Mouse (Mus musculus) midbrain, embryonic 14.5 days (tissue): ENCODE data around the gene Chrnb1. TPM values are rescaled to one million over a fixed set of nuclear protein-coding genes. Genes with fewer than 3 reads are reported as not detected.

Experiments used
- ATAC-seq: fragments of 200-750 bp; cut with Nextera tagmentation; 2 replicates; pipeline ENCODE4 v1.8.0; 2017; ENCODE audit warnings: moderate number of reproducible peaks, moderate library complexity; ENCODE audit not compliant: low FRiP score, low TSS enrichment
- DNase-seq: peaks from one replicate; pipeline ENCODE4 v3.0.0-alpha.2; 2015
- H3K27ac ChIP-seq: fragments of 300-500 bp; sonication (generic); replicated peaks from 2 replicates; pipeline ENCODE4 v1.5.1; 2014; ENCODE audit warnings: mild to moderate bottlenecking, low read depth, low read length, moderate library complexity
- H3K27me3 ChIP-seq: fragments of 300-500 bp; sonication (generic); 2 replicates; pipeline ENCODE4 v1.6.1; 2014; ENCODE audit warnings: low read length, control low read depth, mixed read lengths; ENCODE audit not compliant: control insufficient read depth, insufficient read depth
- H3K36me3 ChIP-seq: fragments of 300-500 bp; sonication (generic); 2 replicates; pipeline ENCODE4 v1.6.1; 2014; ENCODE audit warnings: low read length, control low read depth; ENCODE audit not compliant: control insufficient read depth, insufficient read depth
- H3K4me1 ChIP-seq: fragments of 300-500 bp; sonication (generic); 2 replicates; pipeline ENCODE4 v1.6.1; 2014; ENCODE audit warnings: mild to moderate bottlenecking, antibody characterized with exemption, low read length, control low read depth; ENCODE audit not compliant: control insufficient read depth, insufficient read depth
- H3K4me2 ChIP-seq: fragments of 300-500 bp; sonication (generic); 2 replicates; pipeline ENCODE4 v1.6.1; 2014; ENCODE audit warnings: mild to moderate bottlenecking, low read length, moderate library complexity
- H3K4me3 ChIP-seq: fragments of 300-500 bp; sonication (generic); replicated peaks from 2 replicates; pipeline ENCODE4 v1.5.1; 2014; ENCODE audit warnings: low read depth, low read length
- H3K9ac ChIP-seq: fragments of 300-500 bp; sonication (generic); replicated peaks from 2 replicates; pipeline ENCODE4 v1.6.1; 2014; ENCODE audit warnings: mild to moderate bottlenecking, low read length, moderate library complexity
- H3K9me3 ChIP-seq: fragments of 300-500 bp; sonication (generic); 2 replicates; pipeline ENCODE4 v1.6.1; 2016; ENCODE audit warnings: low read length, control low read depth, mixed read lengths; ENCODE audit not compliant: control insufficient read depth
- WGBS: fragments of 180-500 bp; shearing (Covaris S2); extraction: QIAGEN DNeasy Blood & Tissue Kit; methylation state at CpG from one replicate; pipeline ENCODE4 v1.1.7; 2014; 5-methylcytosine and 5-hydroxymethylcytosine counted together
- polyA plus RNA-seq: library from polyadenylated mRNA; unstranded; fragments of >200 nt; fragmentation: Nextera tagmentation; extraction: Ambion mirVana; gene quantifications from 2 replicates; pipeline ENCODE4 v1.2.1, GENCODE M21; 2014

Gene Chrnb1
- polyA plus RNA-seq, 1 experiment from 2014 or later = 1.3 TPM

GRCm38 (mm10) chr11:69789431-69789830, 6.3 kb downstream of the Chrnb1 start:
- H3K27me3 ChIP-seq = no peaks in the 10 kb centered on the region; the same call in 1 of the 2 replicates
- 76% methylated on average over 5 of the region's 5 CpGs for WGBS

GRCm38 (mm10) chr11:69787306-69787705, 8.4 kb downstream of the Chrnb1 start:
- Histone ChIP-seq H3K27me3 (no peaks in the 10 kb centered on the region), H3K4me2 (no peak overlapping the region), H3K4me3 (no peak overlapping the region), H3K4me1 (no peaks in the 10 kb centered on the region), H3K27ac (no peak overlapping the region), H3K9me3 (no peaks in the 10 kb centered on the region), H3K9ac (no peak overlapping the region), H3K36me3 (no peaks in the 10 kb centered on the region)
- ATAC-seq = no peak
- 64% methylated on average over 5 of the region's 5 CpGs for WGBS
- no peak for DNase-seq

More at GRCm38 (mm10) chr11:69789431-69789830, 6.3 kb downstream of the Chrnb1 start:
- no peak for DNase-seq
- H3K27ac ChIP-seq = no peak overlapping the region
- no peak for ATAC-seq
- H3K9me3 ChIP-seq = no peaks in the 10 kb centered on the region
- no peaks in the 10 kb centered on the region for H3K36me3 ChIP-seq
- H3K4me2 ChIP-seq = no peak overlapping the region
- no peak overlapping the region for H3K9ac ChIP-seq
- H3K4me1 ChIP-seq = no peaks in the 10 kb centered on the region
- H3K4me3 ChIP-seq = no peak overlapping the region

- no peak overlapping the region for H3K4me3 ChIP-seq
- H3K4me1 ChIP-seq = no peaks in the 10 kb centered on the region
- DNase-seq (no peak), ATAC-seq (no peak)
- no peaks in the 10 kb centered on the region for H3K9me3 ChIP-seq
- H3K9ac ChIP-seq = no peak overlapping the region
- no peaks in the 10 kb centered on the region for H3K36me3 ChIP-seq
- H3K27ac ChIP-seq = no peak overlapping the region
- no peak overlapping the region for H3K4me2 ChIP-seq
- no peaks in the 10 kb centered on the region for H3K27me3 ChIP-seq
- 51% methylated on average over 15 of the region's 15 CpGs for WGBS
Measured at GRCm38 (mm10) chr11:69784793-69785272, 10.9 kb downstream of the Chrnb1 start.

GRCm38 (mm10) chr11:69781828-69782227, 13.9 kb downstream of the Chrnb1 start:
- Histone ChIP-seq H3K9me3 (no peaks in the 10 kb centered on the region), H3K9ac (no peak overlapping the region), H3K4me3 (no peak overlapping the region), H3K27me3 (no peaks in the 10 kb centered on the region), H3K27ac (no peak overlapping the region), H3K36me3 (peaks cover 8% of the 10 kb centered on the region), H3K4me2 (no peak overlapping the region), H3K4me1 (no peaks in the 10 kb centered on the region)
- DNase-seq (no peak), ATAC-seq (no peak)
- 40% methylated on average over 4 of the region's 4 CpGs for WGBS

GRCm38 (mm10) chr11:69778985-69779384, 16.8 kb downstream of the Chrnb1 start:
- no peaks in the 10 kb centered on the region for H3K27me3 ChIP-seq
- peaks cover 13% of the 10 kb centered on the region for H3K36me3 ChIP-seq
- ATAC-seq = no peak
- H3K27ac ChIP-seq = no peak overlapping the region
- WGBS = 54% methylated on average over 7 of the region's 7 CpGs
- no peak overlapping the region for H3K9ac ChIP-seq
- no peak for DNase-seq
- H3K4me3 ChIP-seq = no peak overlapping the region
- H3K4me1 ChIP-seq = no peaks in the 10 kb centered on the region
- H3K9me3 ChIP-seq = no peaks in the 10 kb centered on the region
- H3K4me2 ChIP-seq = no peak overlapping the region

GRCm38 (mm10) chr11:69778258-69778982, 17.3 kb downstream of the Chrnb1 start:
- ATAC-seq = no peak

GRCm38 (mm10) chr11:69777504-69778257, 18.1 kb downstream of the Chrnb1 start:
- Histone ChIP-seq H3K27ac (no peak overlapping the region), H3K4me2 (no peak overlapping the region), H3K36me3 (peaks cover 13% of the 10 kb centered on the region), H3K9me3 (no peaks in the 10 kb centered on the region), H3K4me3 (no peak overlapping the region), H3K27me3 (no peaks in the 10 kb centered on the region), H3K4me1 (no peaks in the 10 kb centered on the region), H3K9ac (no peak overlapping the region)
- WGBS = 62% methylated on average over 26 of the region's 26 CpGs
- DNase-seq (no peak), ATAC-seq (0 out of 2 replicates have a peak, but pooled peaks have one; percentile 11)

More at GRCm38 (mm10) chr11:69778258-69778982, 17.3 kb downstream of the Chrnb1 start:
- 64% methylated on average over 23 of the region's 23 CpGs for WGBS
- H3K9ac ChIP-seq = no peak overlapping the region
- H3K4me1 ChIP-seq = no peaks in the 10 kb centered on the region
- no peaks in the 10 kb centered on the region for H3K27me3 ChIP-seq
- H3K27ac ChIP-seq = no peak overlapping the region
- DNase-seq = no peak
- no peaks in the 10 kb centered on the region for H3K9me3 ChIP-seq
- H3K36me3 ChIP-seq = peaks cover 13% of the 10 kb centered on the region
- H3K4me2 ChIP-seq = no peak overlapping the region
- no peak overlapping the region for H3K4me3 ChIP-seq

GRCm38 (mm10) chr11:69776488-69776887, 19.3 kb downstream of the Chrnb1 start:
- Histone ChIP-seq H3K9me3 (no peaks in the 10 kb centered on the region), H3K4me1 (no peaks in the 10 kb centered on the region), H3K27me3 (no peaks in the 10 kb centered on the region), H3K4me2 (no peak overlapping the region), H3K9ac (no peak overlapping the region), H3K27ac (no peak overlapping the region), H3K4me3 (no peak overlapping the region), H3K36me3 (peaks cover 13% of the 10 kb centered on the region)
- WGBS = 86% methylated on average over 20 of the region's 20 CpGs
- DNase-seq (no peak), ATAC-seq (no peak)
